Mouse (Mus musculus) midbrain, postnatal 0 days (tissue): ENCODE data around the gene Ascc3. TPM values are rescaled to one million over a fixed set of nuclear protein-coding genes. Genes with fewer than 3 reads are reported as not detected.

Experiments used
- ATAC-seq: fragments of 200-750 bp; cut with Nextera tagmentation; 2 replicates; pipeline ENCODE4 v1.8.0; 2017; ENCODE audit warnings: moderate number of reproducible peaks, mild to moderate bottlenecking, moderate TSS enrichment, moderate library complexity; ENCODE audit not compliant: low FRiP score
- DNase-seq: peaks from one replicate; pipeline ENCODE4 v3.0.0-alpha.2; 2015; ENCODE audit warnings: low spot score
- H3K27ac ChIP-seq: fragments of 300-500 bp; sonication (generic); 2 replicates; pipeline ENCODE4 v1.5.1; 2014; ENCODE audit warnings: low read depth, mild to moderate bottlenecking, low read length, mixed read lengths
- H3K27me3 ChIP-seq: fragments of 300-500 bp; sonication (generic); 2 replicates; pipeline ENCODE4 v1.6.1; 2014; ENCODE audit warnings: low read length, control low read depth, mixed read lengths; ENCODE audit not compliant: insufficient read depth
- H3K36me3 ChIP-seq: fragments of 300-500 bp; sonication (generic); 2 replicates; pipeline ENCODE4 v1.6.1; 2014; ENCODE audit warnings: low read length, control low read depth, mixed read lengths; ENCODE audit not compliant: insufficient read depth
- H3K4me1 ChIP-seq: fragments of 300-500 bp; sonication (generic); 2 replicates; pipeline ENCODE4 v1.6.1; 2014; ENCODE audit warnings: mild to moderate bottlenecking, control low read depth, antibody characterized with exemption, low read length, mixed read lengths; ENCODE audit not compliant: insufficient read depth
- H3K4me2 ChIP-seq: fragments of 300-500 bp; sonication (generic); 2 replicates; pipeline ENCODE4 v1.6.1; 2014; ENCODE audit warnings: low read depth, mild to moderate bottlenecking, low read length, mixed read lengths; ENCODE audit not compliant: poor library complexity, severe bottlenecking
- H3K4me3 ChIP-seq: fragments of 300-500 bp; sonication (generic); 2 replicates; pipeline ENCODE4 v1.5.1; 2014; ENCODE audit warnings: low read depth, mild to moderate bottlenecking, low read length, moderate library complexity
- H3K9ac ChIP-seq: fragments of 300-500 bp; sonication (generic); replicated peaks from 2 replicates; pipeline ENCODE4 v1.6.1; 2014; ENCODE audit warnings: mild to moderate bottlenecking, low read length, moderate library complexity, mixed read lengths; ENCODE audit not compliant: poor library complexity, severe bottlenecking
- H3K9me3 ChIP-seq: fragments of 300-500 bp; sonication (generic); 2 replicates; pipeline ENCODE4 v1.6.1; 2016; ENCODE audit warnings: low read length, control low read depth
- CTCF ChIP-seq: IDR thresholded peaks from 2 replicates; pipeline ENCODE4 v1.5.1; 2016; ENCODE audit warnings: antibody characterized with exemption, mild to moderate bottlenecking
- WGBS: fragments of 180-500 bp; shearing (Covaris S2); extraction: QIAGEN DNeasy Blood & Tissue Kit; methylation state at CpG from one replicate; pipeline ENCODE4 v1.1.7; 2014; 5-methylcytosine and 5-hydroxymethylcytosine counted together
- polyA plus RNA-seq: library from polyadenylated mRNA; unstranded; fragments of >200 nt; fragmentation: Nextera tagmentation; extraction: Ambion mirVana; gene quantifications from 2 replicates; pipeline ENCODE4 v1.2.1, GENCODE M21; 2015
- total RNA-seq: library from RNA; depleted of rRNA; stranded (reverse); fragments of >200 nt; gene quantifications from 2 replicates; pipeline ENCODE4 v1.2.3, GENCODE M21; 2014

The Ascc3 gene
- total and polyA plus RNA-seq, 2 experiments from 2014 or later, result 14.2 to 25.7 TPM

- H3K4me1 ChIP-seq, result no peaks in the 10 kb centered on the region
- DNase-seq (no peak), ATAC-seq (no peak)
- H3K4me3 ChIP-seq, result no peak overlapping the region
- H3K36me3 ChIP-seq, result no peaks in the 10 kb centered on the region
- no peak overlapping the region for H3K4me2 ChIP-seq
- WGBS, result 89% methylated on average over 5 of the region's 5 CpGs
- H3K9ac ChIP-seq, result no peak overlapping the region
- H3K9me3 ChIP-seq, result no peaks in the 10 kb centered on the region
- no peak for TF ChIP-seq CTCF
- H3K27ac ChIP-seq, result no peak overlapping the region
- no peaks in the 10 kb centered on the region for H3K27me3 ChIP-seq
Measured at GRCm38 (mm10) chr10:50876952-50877351, 284.5 kb downstream of the Ascc3 start.

GRCm38 (mm10) chr10:50881476-50882069, 289.1 kb downstream of the Ascc3 start:
- Histone ChIP-seq H3K4me2 (no peak overlapping the region), H3K4me3 (no peak overlapping the region), H3K36me3 (no peaks in the 10 kb centered on the region), H3K4me1 (no peaks in the 10 kb centered on the region), H3K27me3 (no peaks in the 10 kb centered on the region), H3K9ac (no peak overlapping the region), H3K27ac (no peak overlapping the region), H3K9me3 (no peaks in the 10 kb centered on the region)
- TF ChIP-seq CTCF, result peak; percentile 66
- peak; percentile 26 for DNase-seq
- 26% methylated on average over 2 of the region's 2 CpGs for WGBS
- ATAC-seq, result no peak

GRCm38 (mm10) chr10:50882366-50882765, 289.9 kb downstream of the Ascc3 start:
- 75% methylated on average over 2 of the region's 2 CpGs for WGBS
- no peak overlapping the region for H3K4me3 ChIP-seq
- TF ChIP-seq CTCF, result no peak
- no peak overlapping the region for H3K27ac ChIP-seq
- no peaks in the 10 kb centered on the region for H3K4me1 ChIP-seq
- no peak overlapping the region for H3K4me2 ChIP-seq
- no peaks in the 10 kb centered on the region for H3K36me3 ChIP-seq
- H3K27me3 ChIP-seq, result no peaks in the 10 kb centered on the region
- no peak overlapping the region for H3K9ac ChIP-seq
- H3K9me3 ChIP-seq, result no peaks in the 10 kb centered on the region
- DNase-seq (no peak), ATAC-seq (no peak)

GRCm38 (mm10) chr10:50886305-50886704, 293.8 kb downstream of the Ascc3 start:
- Histone ChIP-seq H3K4me3 (no peak overlapping the region), H3K4me1 (no peaks in the 10 kb centered on the region), H3K4me2 (no peak overlapping the region), H3K36me3 (no peaks in the 10 kb centered on the region), H3K27me3 (peaks cover 23% of the 10 kb centered on the region), H3K9ac (no peak overlapping the region), H3K9me3 (no peaks in the 10 kb centered on the region), H3K27ac (no peak overlapping the region)
- 67% methylated on average over 4 of the region's 4 CpGs for WGBS
- ATAC-seq (no peak), DNase-seq (no peak)
- TF ChIP-seq CTCF, result no peak

DNA sequence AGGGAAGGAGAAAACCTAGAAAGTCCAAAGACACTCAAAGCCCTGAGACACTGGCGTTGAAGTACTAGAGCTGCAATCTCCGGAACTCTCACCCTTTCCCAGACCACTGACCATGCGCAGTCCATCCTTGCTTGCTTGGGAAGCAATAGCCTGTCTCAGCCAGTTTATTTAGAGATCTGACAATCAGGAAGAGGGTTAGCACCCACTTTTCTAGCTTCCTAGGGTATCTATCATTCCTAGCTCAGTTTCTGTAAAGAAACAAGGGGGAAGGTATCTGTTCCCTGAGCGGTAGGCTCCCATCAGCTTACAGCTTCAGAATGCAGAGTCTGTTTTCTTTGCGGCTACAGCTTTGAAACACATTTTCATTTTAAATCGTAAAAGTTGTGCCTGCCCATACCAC, 298.2 kb downstream of the Ascc3 start:
- ATAC-seq (no peak), DNase-seq (no peak)
- H3K36me3 ChIP-seq, result no peaks in the 10 kb centered on the region
- WGBS, result 11% methylated on average over 6 of the region's 6 CpGs
- H3K27ac ChIP-seq, result no peak overlapping the region
- no peak overlapping the region for H3K9ac ChIP-seq
- TF ChIP-seq CTCF, result no peak
- no peaks in the 10 kb centered on the region for H3K9me3 ChIP-seq
- H3K4me3 ChIP-seq, result no peak overlapping the region
- H3K27me3 ChIP-seq, result peaks cover 64% of the 10 kb centered on the region
- 0 out of 2 replicates have a peak, but pooled peaks cover 6% of the 10 kb centered on the region for H3K4me1 ChIP-seq
- H3K4me2 ChIP-seq, result no peak overlapping the region

- peaks cover 72% of the 10 kb centered on the region for H3K27me3 ChIP-seq
- 0 out of 2 replicates have a peak, but pooled peaks cover 6% of the 10 kb centered on the region for H3K4me1 ChIP-seq
- no peak overlapping the region for H3K4me2 ChIP-seq
- ATAC-seq (no peak), DNase-seq (no peak)
- no peak overlapping the region for H3K27ac ChIP-seq
- no peak for TF ChIP-seq CTCF
- no peaks in the 10 kb centered on the region for H3K36me3 ChIP-seq
- WGBS, result under 1% methylated on average over 26 of the region's 26 CpGs
- H3K4me3 ChIP-seq, result no peak overlapping the region
- H3K9me3 ChIP-seq, result no peaks in the 10 kb centered on the region
- no peak overlapping the region for H3K9ac ChIP-seq
Measured at GRCm38 (mm10) chr10:50891876-50892711, 299.6 kb downstream of the Ascc3 start.
